Mouse (Mus musculus) adrenal gland, adult 18-20 months (tissue): ENCODE data around the gene Tmem251. TPM values are rescaled to one million over a fixed set of nuclear protein-coding genes. Genes with fewer than 3 reads are reported as not detected.

ENCODE experiments used
- DNase-seq, 2 experiments: peaks; one replicate each; pipeline ENCODE4 v3.0.0; 2021 to 2022; ENCODE audit warnings: low spot score in 2 of 2
- total RNA-seq, 2 experiments: library from RNA; stranded (reverse); gene quantifications; 1 replicate in 1 of 2; 2 replicates in 1 of 2; pipeline ENCODE4 v1.2.3; 2021

The Tmem251 gene
- total RNA-seq, 2 experiments from 2014 or later, result 8.0 to 10.5 TPM

DNA sequence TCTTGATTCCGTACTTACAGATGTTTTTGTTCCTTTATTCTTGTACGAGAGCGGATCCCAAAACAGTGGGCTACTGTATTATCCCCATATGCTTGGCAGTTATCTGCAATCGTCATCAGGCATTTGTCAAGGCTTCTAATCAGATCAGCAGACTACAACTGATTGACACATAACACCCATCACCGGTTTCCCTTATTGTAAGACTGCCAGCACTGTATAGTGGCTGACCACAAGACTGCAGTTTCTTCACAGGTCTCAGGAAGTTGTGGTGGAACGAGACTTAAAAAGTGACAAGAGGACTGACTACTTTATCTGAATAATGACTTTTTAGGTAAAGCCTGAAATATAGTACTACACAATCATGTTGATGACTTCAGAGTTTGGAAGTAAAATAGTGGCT lies 1.3 kb downstream of the Tmem251 start:
- no peak for DNase-seq

DNA sequence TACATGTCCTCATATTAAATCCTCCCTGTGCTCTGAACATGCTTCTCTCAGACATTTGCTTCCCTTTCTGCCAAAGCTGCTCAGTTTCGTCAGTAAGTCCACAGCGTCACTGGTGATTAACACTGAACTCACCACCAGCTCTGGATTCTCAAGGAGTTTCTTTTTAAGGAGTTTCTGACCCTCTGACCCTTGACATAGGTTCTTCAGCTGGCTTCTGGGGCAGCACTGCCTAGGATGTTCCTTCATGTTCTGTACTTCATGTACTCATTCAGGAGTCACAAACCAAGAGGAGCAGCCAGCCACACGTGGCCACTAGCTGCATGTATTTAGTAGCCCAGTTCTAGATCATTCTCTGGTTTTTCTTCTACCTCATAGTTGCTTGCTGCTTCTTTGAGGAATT lies 4.7 kb downstream of the Tmem251 start:
- DNase-seq, result no peak

DNA sequence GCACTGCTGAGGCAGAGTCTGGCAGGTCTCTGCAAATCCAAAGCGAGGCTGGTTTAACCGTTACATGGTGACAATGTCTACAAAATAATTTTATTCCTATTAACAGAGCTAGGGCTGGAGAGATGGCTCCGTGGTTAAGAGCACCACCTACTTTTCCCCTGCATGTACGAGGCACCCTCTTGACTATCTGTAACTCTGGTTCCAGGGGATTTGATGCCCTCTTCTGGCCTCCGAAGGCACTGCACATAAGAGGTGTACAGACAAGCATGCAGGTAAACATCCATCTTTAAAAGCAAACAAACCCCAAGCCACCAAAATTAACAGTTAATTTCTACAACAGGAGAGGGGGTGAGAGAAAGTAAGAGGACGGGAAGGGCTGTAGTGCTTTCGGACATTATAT lies 12.7 kb downstream of the Tmem251 start:
- no peak for DNase-seq

DNA sequence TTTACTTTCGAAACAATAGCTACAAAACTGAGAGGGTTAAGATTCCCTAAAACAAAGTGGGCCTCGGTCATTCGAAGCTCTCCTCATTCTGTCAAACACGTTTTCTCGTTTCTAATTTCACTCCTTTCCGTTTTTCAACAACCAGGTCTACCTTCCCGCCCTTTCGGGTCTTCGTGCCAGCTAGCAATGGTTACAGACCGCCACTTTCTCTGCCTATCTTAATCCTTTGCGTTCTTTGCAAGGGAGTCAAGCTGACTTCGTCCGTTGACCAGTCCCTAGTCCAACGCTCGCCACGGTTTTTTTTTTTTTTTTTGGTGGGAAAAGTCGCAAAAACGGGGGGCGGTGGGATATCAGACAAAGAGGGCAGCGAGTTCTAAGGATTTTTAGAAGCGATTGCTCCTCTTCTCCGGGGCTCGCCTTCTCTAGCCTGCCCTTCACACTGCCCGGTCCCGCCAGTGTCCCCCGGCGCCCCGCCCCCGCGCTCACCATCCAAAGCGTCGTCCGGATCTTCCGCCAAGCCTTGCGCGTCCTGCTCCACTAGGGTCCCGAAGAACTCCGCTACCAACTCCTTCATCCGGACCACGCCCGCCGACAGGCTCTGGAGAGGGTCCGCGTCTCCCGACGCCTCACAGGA lies 13.6 kb downstream of the Tmem251 start:
- DNase-seq, result peak in 1 of 2 experiments; percentile 84

DNA sequence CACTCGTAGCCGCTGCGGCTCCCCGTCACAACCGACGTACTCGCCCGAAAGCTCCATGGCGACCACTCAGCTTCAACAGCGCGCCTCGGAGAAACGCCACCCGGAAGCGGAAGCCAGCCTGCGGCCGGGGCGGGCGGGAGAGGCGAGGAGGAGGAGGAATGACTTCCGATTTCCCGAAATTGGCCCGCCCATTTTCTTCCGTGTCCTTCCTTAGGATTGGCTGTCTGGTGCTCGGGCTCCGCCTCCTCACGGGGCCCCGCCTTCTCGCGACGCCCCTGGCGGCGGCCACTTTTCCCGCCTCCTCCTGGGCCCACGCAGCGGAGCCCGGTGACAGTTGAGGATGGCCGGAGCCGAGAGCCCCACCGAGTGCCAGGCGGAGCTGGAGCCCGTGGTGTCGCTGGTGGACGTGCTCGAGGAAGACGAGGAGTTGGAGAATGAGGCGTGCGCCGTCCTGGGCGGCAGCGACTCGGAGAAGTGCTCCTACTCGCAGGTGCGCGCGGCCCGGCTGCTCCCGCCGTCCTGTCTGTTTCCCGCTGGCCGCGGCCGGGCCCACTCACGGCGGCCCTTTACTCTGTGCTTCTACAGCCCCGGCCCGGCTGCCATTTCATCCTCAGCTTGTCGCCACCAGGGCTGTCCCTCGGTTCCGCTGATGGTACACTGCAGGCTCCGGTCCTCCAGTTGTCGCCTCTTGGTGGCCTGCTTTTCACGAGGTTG lies 14.3 kb downstream of the Tmem251 start, which contains the start of the genes Gm28051, Gon7 and Ubr7:
TSS of gene Gm28051 (minus strand) at position 77 of the 714 bp plus-strand sequence.
TSS of gene Gon7 (minus strand) at position 115 of the 714 bp plus-strand sequence.
TSS of gene Ubr7 (plus strand) at position 279 of the 714 bp plus-strand sequence.
- peak; percentile 90 to 92 for DNase-seq

DNA sequence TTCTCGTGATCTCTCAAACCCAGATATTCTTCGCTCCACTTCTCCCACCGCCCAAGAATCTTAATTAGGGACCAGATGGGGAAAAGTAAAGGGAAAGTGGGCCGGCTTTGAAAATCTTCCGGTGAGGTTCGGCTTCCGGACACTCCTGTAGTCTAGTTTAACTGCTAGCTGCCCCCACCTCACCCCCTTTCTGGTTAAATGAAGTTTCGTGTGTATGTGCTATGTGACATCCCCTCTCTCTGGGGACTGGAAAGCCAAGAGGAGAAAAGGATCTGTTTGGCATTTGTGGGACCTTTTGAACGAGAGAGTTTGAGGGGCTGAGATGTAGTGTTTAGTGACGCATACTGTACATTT lies 14.8 kb downstream of the Tmem251 start, which contains the start of gene Gm20604:
TSS of gene Gm20604 (minus strand) at position 270 of the 354 bp plus-strand sequence.
- no peak for DNase-seq

DNA sequence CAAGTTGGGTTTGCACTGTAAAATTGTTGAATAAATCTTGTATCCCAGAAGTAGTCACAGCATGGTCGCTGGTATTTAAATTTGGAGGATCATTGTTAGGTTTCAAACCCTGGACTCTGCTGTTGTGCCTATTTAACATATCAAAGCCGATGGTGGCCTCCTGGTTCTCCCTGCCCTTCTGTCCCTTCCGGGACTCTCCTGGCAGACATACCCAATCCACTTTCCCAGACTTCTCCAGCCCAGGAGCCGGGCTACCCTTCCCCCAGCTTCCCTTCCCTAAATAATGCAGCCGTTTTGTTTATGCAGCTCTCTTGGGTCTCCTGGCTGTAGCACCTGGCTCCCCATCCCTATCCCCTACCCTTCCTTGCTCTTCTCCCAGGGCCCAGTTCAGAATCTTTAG lies 15.4 kb downstream of the Tmem251 start:
- DNase-seq, result no peak

DNA sequence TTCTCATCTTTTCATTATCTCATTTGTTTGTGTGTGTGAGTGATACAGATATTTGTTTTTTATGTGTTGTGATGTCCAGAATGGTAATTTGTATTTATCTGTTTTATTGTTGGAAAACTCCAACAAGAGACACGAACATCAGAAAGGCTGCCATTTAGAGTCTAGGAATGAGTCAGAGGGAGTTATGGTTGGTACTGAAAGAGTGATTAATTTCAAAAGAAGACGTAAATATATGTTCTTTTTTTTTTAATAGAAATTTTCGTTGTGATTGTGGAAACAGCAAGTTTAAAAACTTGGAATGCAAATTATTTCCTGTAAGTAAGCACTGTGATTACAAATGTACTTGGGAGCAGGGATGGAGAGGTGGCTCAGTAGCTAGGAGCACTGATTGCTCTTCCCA lies 18.1 kb downstream of the Tmem251 start:
- DNase-seq, result no peak

DNA sequence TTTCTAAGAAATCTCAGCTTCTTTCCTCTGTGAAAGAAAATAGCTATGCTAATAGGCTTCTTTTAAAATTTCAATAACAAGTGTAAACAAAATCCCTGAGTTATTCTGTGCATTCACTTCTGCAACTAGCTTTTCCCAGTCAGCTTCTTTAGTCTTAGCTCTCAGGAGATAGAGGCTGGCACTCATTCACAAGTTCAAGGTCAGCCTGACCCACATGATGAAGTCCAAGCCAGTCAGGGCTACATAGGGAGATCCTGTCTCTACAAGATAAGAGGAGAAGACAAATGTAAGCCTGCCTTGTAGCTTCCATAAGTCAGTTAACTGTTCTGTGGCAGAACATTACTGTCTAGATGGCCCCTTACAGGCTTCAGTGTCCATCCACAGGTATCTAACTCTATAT lies 20.1 kb downstream of the Tmem251 start:
- no peak for DNase-seq

DNA sequence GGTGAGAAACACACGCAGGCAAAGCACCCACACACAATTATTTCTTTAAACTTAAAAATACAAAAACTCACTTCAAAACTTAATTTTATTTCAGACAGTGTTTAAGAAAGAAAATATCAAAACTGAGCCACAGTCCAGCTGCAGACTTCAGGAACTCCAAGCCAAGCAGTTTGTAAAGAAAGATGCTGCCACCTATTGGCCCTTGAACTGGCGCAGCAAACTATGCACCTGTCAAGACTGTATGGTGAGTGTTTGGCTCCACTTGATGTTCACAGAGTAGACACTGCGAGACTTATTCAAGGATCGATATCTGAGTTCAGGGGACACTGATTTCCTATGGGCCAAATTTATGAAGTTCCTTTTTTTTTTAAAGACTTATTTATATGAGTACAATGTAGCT lies 25.4 kb downstream of the Tmem251 start:
- DNase-seq, result no peak

DNA sequence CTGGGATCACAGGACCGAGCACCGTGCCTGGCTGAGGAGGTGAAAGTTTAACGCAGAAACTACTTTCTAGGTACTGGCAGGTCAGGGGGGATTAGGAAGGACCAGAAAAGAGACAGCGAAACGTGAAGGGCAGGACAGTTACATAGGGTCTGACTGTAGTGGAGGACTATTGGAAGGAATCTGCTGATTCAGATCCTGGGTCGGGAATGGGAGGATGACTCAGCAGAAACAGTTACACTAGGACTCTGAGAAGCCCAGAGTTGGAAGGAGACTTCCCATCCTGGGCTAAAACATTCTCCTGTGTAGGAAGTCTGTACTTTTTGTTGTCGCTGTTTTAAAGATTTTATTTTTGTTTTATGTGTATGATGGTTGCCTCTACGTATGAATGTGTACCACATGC lies 28.0 kb downstream of the Tmem251 start:
- DNase-seq, result no peak

DNA sequence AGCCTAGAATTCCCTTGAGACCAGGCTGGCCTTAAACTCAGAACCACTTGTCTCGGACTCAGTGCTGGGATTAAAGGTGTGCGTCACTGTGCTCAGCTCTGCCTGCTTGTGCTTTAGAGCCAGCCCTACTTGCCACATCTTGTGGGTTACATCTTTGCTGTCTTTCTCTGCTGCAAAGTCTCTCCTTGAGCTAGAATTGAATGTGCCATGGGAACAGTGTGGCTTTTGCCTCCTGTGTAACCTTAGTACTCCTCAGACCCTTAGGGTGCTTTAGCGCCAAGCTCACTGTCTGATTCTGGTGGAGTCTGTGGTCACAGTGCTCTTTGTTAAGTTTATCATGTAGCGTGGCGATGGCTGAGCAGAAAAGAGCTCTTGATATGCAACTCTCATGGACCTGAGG lies 29.1 kb downstream of the Tmem251 start:
- no peak for DNase-seq

DNA sequence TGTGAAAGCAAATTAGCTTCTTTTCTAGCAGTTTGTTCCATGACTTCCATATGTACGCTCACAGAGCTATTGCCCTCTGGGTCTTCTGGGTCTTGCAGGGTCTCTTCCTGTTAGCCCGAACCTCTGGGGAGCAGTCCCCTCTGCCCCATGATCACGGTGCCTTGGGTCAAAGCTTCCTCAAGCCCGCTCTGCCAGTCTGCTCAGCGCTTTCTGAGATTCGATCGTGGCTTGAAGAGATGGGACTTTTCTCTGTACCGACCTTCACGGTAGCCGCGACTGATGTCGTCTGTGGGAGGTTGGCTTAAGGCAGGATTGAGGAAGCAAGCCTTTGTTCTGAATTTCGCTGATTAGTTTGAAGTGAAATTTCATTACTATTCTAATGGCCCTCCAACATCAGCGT lies 32.5 kb downstream of the Tmem251 start:
- no peak for DNase-seq

DNA sequence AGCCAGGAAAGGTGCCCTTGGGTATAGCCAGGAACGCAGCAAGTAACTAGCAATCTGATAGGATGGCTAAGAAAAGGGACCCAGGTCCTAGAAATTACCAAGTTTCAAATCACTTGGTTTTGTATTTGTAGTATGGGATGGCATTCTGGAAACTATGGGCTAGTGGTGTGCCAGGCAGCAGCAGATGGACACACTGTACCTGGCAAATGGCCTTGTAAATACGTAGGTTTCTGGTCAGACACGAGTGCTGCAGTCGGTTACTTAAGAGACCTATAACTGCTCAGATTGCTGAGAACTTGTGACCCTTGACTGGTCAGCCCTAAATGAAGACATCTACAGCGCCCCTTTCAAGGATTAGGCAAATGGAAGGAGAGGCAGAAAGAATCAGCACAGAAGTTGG lies 34.6 kb downstream of the Tmem251 start:
- no peak for DNase-seq

DNA sequence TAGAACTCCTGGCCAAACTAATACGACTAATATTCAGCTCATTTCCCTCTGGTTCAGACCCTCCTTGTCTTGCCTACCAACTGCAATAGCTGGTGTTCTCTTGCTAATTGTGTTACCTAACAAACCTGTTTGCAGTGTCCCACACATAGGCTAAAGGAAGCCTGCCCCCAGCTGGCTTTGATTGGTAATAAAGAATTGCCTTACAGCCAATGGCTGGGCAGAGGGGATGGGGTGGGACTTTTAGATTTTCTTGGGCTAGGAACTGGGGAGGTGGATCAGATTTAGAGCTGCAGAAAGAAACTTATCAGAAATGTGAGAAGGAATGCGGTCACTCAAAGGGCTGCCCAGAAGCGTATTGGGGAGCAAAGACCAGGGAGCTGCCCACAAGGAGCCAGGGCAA lies 35.9 kb downstream of the Tmem251 start:
- DNase-seq, result no peak

DNA sequence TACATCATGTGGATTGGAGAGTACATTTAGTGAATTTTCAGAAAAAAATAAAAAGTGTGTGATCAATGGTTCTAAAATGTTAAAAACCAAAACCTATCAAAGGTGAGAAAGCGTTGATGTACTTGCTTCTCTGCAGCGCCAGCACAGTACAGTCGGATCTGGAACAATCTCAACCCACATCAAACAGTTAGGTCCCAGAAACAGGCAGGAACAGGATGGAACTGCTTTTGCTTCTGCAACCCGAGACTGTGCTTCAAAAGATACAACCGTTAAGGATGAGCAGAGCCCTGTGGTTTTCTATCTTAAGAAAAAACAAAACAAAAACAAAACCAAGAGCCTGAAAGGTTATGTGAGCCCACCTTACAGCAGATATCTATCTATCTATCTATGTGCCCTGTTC lies 39.3 kb downstream of the Tmem251 start:
- DNase-seq, result no peak

DNA sequence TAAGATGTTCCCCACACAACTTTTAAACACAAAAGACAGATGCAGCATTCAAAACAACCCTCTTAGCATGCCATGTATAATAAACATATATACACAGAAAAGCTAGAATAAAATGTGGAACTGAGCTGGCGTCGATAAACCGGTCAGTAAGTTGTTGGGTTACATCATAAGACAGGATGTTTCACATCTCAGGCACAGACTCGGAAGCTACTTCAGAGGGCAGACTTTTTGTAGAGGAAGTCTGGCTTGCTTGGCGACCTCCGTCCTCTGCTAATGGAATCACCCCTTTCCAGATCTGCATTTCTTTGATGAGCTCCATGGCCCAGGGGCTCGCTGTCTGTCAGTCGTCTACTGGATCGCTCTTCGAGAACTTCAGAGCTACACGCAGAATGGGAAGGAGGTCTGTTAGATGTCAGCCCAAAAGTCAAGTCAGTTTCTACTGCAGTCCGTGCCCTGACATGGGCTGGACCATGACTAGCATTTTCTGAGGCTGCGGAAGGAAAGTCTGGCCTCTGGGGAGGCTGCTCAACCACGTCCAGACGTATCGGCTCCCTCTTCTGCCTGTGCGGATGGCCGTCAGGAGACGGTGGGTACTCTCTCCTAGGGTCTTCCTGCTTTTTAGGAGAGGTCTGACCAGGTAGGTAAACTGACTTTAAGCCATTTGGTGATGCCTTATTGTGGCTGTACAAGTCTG lies 41.5 kb downstream of the Tmem251 start:
- no peak for DNase-seq

DNA sequence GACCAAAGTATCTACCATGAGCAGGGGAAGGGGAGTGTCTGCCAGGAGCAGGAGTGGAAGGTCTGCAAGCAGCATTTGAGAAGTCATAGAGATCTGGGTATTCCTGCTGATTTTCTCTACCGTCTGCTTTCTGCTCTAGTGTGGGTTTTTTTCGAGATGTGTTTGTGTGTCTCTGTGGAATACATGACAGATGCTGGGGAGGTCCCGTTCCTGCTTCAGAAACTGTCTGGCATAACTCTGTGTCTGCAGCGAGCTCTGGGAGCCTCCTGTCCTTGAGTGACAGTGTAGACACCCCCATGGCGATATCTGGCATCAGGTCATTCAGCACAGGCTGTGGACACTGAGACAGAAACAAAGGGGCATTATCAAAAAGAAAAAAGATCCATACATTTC lies 42.0 kb downstream of the Tmem251 start:
- no peak for DNase-seq

DNA sequence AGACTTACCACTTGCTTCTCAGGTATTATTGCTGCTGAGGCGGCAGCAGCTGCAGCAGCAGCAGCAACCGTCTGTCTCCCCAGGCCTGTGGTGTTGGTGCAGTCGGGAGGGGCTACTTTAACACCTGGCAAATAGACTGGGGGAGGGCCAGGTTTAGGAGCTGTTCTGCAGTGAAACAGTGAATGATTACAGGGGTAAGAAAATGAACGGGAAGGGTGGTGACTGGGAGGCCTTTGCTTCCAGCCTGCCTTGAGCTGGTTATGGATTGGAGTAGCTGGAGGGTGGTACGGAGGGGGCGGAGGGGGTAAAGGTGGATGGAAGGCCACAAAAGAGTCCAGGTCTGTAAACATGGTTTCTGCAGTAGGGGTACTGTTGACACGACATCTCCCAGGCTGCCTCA lies 44.4 kb downstream of the Tmem251 start:
- DNase-seq, result no peak
